Mouse (Mus musculus): ENCODE data around the gene Oasl1. TPM values are rescaled to one million over a fixed set of nuclear protein-coding genes. Genes with fewer than 3 reads are reported as not detected.

The Oasl1 gene
- total RNA-seq, 1 experiment, result 0.27 TPM

GRCm38 (mm10) chr5:114948891-114949290 lies 25.9 kb downstream of the Oasl1 start:
- no peak for DNase-seq (ENCODE audit: low read depth, low spot score)
- H3K27ac ChIP-seq (ENCODE audit: insufficient read depth, low read depth, low read length, poor library complexity, severe bottlenecking), result no peak overlapping the region
- in situ Hi-C loops (cut with MboI; ENCODE audit: low sequenced_read_pairs in 2 of 2, unreplicated experiment in 2 of 2), result no loop called here

GRCm38 (mm10) chr5:114949316-114949715 lies 26.3 kb downstream of the Oasl1 start:
- H3K9ac ChIP-seq (ENCODE audit: insufficient read depth, low read depth, low read length, poor library complexity, severe bottlenecking), result no peak overlapping the region
- no peak overlapping the region for H3K4me3 ChIP-seq (ENCODE audit: insufficient read depth in 1 of 2, low read depth in 1 of 2, low read length in 2 of 2, poor library complexity in 1 of 2, severe bottlenecking in 1 of 2)
- H3K4me1 ChIP-seq (ENCODE audit: control insufficient read depth in 2 of 2, insufficient read depth in 2 of 2, low read length in 2 of 2, poor library complexity in 1 of 2), result no peaks in the 10 kb centered on the region
- no peak for DNase-seq (ENCODE audit: low read depth, low spot score)
- TF ChIP-seq HCFC1 (IDR thresholded peaks at IDR 0.05; ENCODE audit: borderline replicate concordance, insufficient read depth, low read length) (no peak), MAFK (IDR thresholded peaks at IDR 0.05; ENCODE audit: insufficient read depth, low read depth, low read length) (no peak), CHD2 (IDR thresholded peaks at IDR 0.05; ENCODE audit: low read depth, low read length) (no peak), ZNF384 (IDR thresholded peaks at IDR 0.05; ENCODE audit: low read depth, low read length) (no peak), ZC3H11A (IDR thresholded peaks at IDR 0.05; ENCODE audit: borderline replicate concordance, low read depth, low read length) (no peak)
- in situ Hi-C loops (cut with MboI; ENCODE audit: low sequenced_read_pairs in 2 of 2, unreplicated experiment in 2 of 2), result no loop called here
- peaks cover 3% of the 10 kb centered on the region; the same call in 1 of the 2 replicates for H3K9me3 ChIP-seq (ENCODE audit: control insufficient read depth, insufficient read depth, low read depth, low read length)
- peaks cover 43% of the 10 kb centered on the region for H3K36me3 ChIP-seq (ENCODE audit: control insufficient read depth, insufficient read depth, low read length, poor library complexity, severe bottlenecking)
- no peak overlapping the region for H3K27ac ChIP-seq (ENCODE audit: insufficient read depth, low read depth, low read length, poor library complexity, severe bottlenecking)

More at GRCm38 (mm10) chr5:114948891-114949290, 25.9 kb downstream of the Oasl1 start:
- no peak overlapping the region for H3K9ac ChIP-seq (ENCODE audit: insufficient read depth, low read depth, low read length, poor library complexity, severe bottlenecking)
- H3K9me3 ChIP-seq (ENCODE audit: control insufficient read depth, insufficient read depth, low read depth, low read length), result peaks cover 1% of the 10 kb centered on the region; the same call in 1 of the 2 replicates
- no peak overlapping the region for H3K4me3 ChIP-seq (ENCODE audit: insufficient read depth in 1 of 2, low read depth in 1 of 2, low read length in 2 of 2, poor library complexity in 1 of 2, severe bottlenecking in 1 of 2)
- no peak for TF ChIP-seq HCFC1 (IDR thresholded peaks at IDR 0.05; ENCODE audit: borderline replicate concordance, insufficient read depth, low read length)
- no peak for TF ChIP-seq ZC3H11A (IDR thresholded peaks at IDR 0.05; ENCODE audit: borderline replicate concordance, low read depth, low read length)
- H3K36me3 ChIP-seq (ENCODE audit: control insufficient read depth, insufficient read depth, low read length, poor library complexity, severe bottlenecking), result peaks cover 44% of the 10 kb centered on the region
- no peaks in the 10 kb centered on the region for H3K4me1 ChIP-seq (ENCODE audit: control insufficient read depth in 2 of 2, insufficient read depth in 2 of 2, low read length in 2 of 2, poor library complexity in 1 of 2)

GRCm38 (mm10) chr5:114949812-114950211 lies 26.8 kb downstream of the Oasl1 start:
- no peak overlapping the region for H3K9ac ChIP-seq (ENCODE audit: insufficient read depth, low read depth, low read length, poor library complexity, severe bottlenecking)
- DNase-seq (ENCODE audit: low read depth, low spot score), result no peak
- no peak overlapping the region for H3K27ac ChIP-seq (ENCODE audit: insufficient read depth, low read depth, low read length, poor library complexity, severe bottlenecking)
- no peak overlapping the region for H3K4me3 ChIP-seq (ENCODE audit: insufficient read depth in 1 of 2, low read depth in 1 of 2, low read length in 2 of 2, poor library complexity in 1 of 2, severe bottlenecking in 1 of 2)
- in situ Hi-C loops (cut with MboI; ENCODE audit: low sequenced_read_pairs in 2 of 2, unreplicated experiment in 2 of 2), result no loop called here
- no peaks in the 10 kb centered on the region for H3K4me1 ChIP-seq (ENCODE audit: control insufficient read depth in 2 of 2, insufficient read depth in 2 of 2, low read length in 2 of 2, poor library complexity in 1 of 2)
- TF ChIP-seq CHD2 (IDR thresholded peaks at IDR 0.05; ENCODE audit: low read depth, low read length), result no peak
- TF ChIP-seq MAFK (IDR thresholded peaks at IDR 0.05; ENCODE audit: insufficient read depth, low read depth, low read length), result no peak
- no peak for TF ChIP-seq ZC3H11A (IDR thresholded peaks at IDR 0.05; ENCODE audit: borderline replicate concordance, low read depth, low read length)
- TF ChIP-seq HCFC1 (IDR thresholded peaks at IDR 0.05; ENCODE audit: borderline replicate concordance, insufficient read depth, low read length), result no peak
- H3K36me3 ChIP-seq (ENCODE audit: control insufficient read depth, insufficient read depth, low read length, poor library complexity, severe bottlenecking), result peaks cover 45% of the 10 kb centered on the region
- peaks cover 3% of the 10 kb centered on the region; the same call in 1 of the 2 replicates for H3K9me3 ChIP-seq (ENCODE audit: control insufficient read depth, insufficient read depth, low read depth, low read length)

GRCm38 (mm10) chr5:114950669-114951068 lies 27.6 kb downstream of the Oasl1 start:
- Histone ChIP-seq H3K9ac (ENCODE audit: insufficient read depth, low read depth, low read length, poor library complexity, severe bottlenecking) (no peak overlapping the region), H3K9me3 (ENCODE audit: control insufficient read depth, insufficient read depth, low read depth, low read length) (peaks cover 5% of the 10 kb centered on the region; the same call in 1 of the 2 replicates)

More at GRCm38 (mm10) chr5:114950669-114951068, 27.6 kb downstream of the Oasl1 start:
- H3K36me3 ChIP-seq (ENCODE audit: control insufficient read depth, insufficient read depth, low read length, poor library complexity, severe bottlenecking), result peaks cover 52% of the 10 kb centered on the region
- in situ Hi-C loops (cut with MboI; ENCODE audit: low sequenced_read_pairs in 2 of 2, unreplicated experiment in 2 of 2), result no loop called here
- no peak for DNase-seq (ENCODE audit: low read depth, low spot score)
- H3K4me3 ChIP-seq (ENCODE audit: insufficient read depth in 1 of 2, low read depth in 1 of 2, low read length in 2 of 2, poor library complexity in 1 of 2, severe bottlenecking in 1 of 2), result no peak overlapping the region
- H3K27ac ChIP-seq (ENCODE audit: insufficient read depth, low read depth, low read length, poor library complexity, severe bottlenecking), result no peak overlapping the region
- TF ChIP-seq ZC3H11A (IDR thresholded peaks at IDR 0.05; ENCODE audit: borderline replicate concordance, low read depth, low read length) (no peak), MAFK (IDR thresholded peaks at IDR 0.05; ENCODE audit: insufficient read depth, low read depth, low read length) (no peak), HCFC1 (IDR thresholded peaks at IDR 0.05; ENCODE audit: borderline replicate concordance, insufficient read depth, low read length) (no peak), ZNF384 (IDR thresholded peaks at IDR 0.05; ENCODE audit: low read depth, low read length) (no peak), CHD2 (IDR thresholded peaks at IDR 0.05; ENCODE audit: low read depth, low read length) (no peak)
- no peaks in the 10 kb centered on the region for H3K4me1 ChIP-seq (ENCODE audit: control insufficient read depth in 2 of 2, insufficient read depth in 2 of 2, low read length in 2 of 2, poor library complexity in 1 of 2)
